Mouse (Mus musculus) kidney, adult 2 months (tissue): Measurements from ENCODE around the gene Slc12a6.

Experiments
- CTCF ChIP-seq: fragments of 200-500 bp; conservative IDR thresholded peaks from 2 replicates; pipeline ENCODE4 v1.5.1; 2011; ENCODE audit warnings: low read depth, mild to moderate bottlenecking, control low read depth, low read length, moderate library complexity, mixed read lengths; ENCODE audit not compliant: insufficient read depth, insufficient read length
- POLR2A ChIP-seq: fragments of 200-500 bp; IDR thresholded peaks from one replicate; pipeline ENCODE4 v1.6.1; 2011; ENCODE audit warnings: low read depth, low read length, control low read depth

- TF ChIP-seq CTCF (no peak), POLR2A (no peak)
Observed at GRCm38 (mm10) chr2:112309161-112309600, 43.6 kb downstream of the Slc12a6 start.
